Comparison of ENCODE assay signal across 8 mouse cellular contexts in the genomic region with DNA sequence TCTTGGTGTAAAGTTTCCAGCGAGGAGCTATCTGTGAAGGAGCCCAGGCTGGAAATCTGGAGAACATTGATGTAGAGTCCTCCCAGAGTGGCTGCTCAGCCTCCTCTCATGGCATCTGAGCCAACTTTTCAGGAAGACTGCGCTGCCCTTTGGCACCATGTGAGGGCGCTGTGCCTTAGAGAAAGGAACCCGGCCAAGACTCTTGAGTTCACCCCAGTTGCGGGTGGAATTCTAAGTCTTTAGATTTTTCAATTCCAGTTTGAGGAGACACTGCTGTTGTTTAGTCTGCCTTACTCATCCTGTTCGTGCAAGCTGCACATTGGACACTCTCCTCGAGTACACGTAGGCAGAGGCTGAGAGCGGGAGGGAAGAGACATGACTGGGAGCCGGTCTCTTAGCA. TPM values are rescaled to one million over a fixed set of nuclear protein-coding genes. Genes with fewer than 3 reads are reported as not detected.
DNase-seq lines count a peak whose midpoint lies in the region; ATAC-seq and TF ChIP-seq lines count a peak whose summit lies in the region.

No protein-coding gene starts in this region.

- H3K9ac ChIP-seq in forebrain, embryonic 14.5 days (ENCODE audit: low read length): no peak overlapping the region
- no peak overlapping the region for H3K9ac ChIP-seq in forebrain, embryonic 16.5 days (replicated peaks; ENCODE audit: low read depth, low read length)
- no peak overlapping the region for H3K9ac ChIP-seq in midbrain, postnatal 0 days (replicated peaks; ENCODE audit: low read length, poor library complexity, severe bottlenecking)

- no peaks in the 10 kb centered on the region for H3K36me3 ChIP-seq in forebrain, embryonic 14.5 days (ENCODE audit: control insufficient read depth, insufficient read depth, low read length)
- H3K36me3 ChIP-seq in forebrain, embryonic 16.5 days (ENCODE audit: control insufficient read depth, insufficient read depth): no peaks in the 10 kb centered on the region
- no peaks in the 10 kb centered on the region for H3K36me3 ChIP-seq in midbrain, postnatal 0 days (ENCODE audit: insufficient read depth, low read length)

- H3K9me3 ChIP-seq in forebrain, embryonic 14.5 days (replicated peaks; ENCODE audit: control insufficient read depth, low read length): no peaks in the 10 kb centered on the region
- no peaks in the 10 kb centered on the region for H3K9me3 ChIP-seq in forebrain, embryonic 16.5 days (ENCODE audit: control insufficient read depth, low read length)
- H3K9me3 ChIP-seq in midbrain, postnatal 0 days (ENCODE audit: low read length): no peaks in the 10 kb centered on the region

- H3K4me1 ChIP-seq in forebrain, embryonic 14.5 days (ENCODE audit: control insufficient read depth, insufficient read depth, low read length): 0 out of 2 replicates have a peak, but pooled peaks cover 2% of the 10 kb centered on the region
- peaks cover 24% of the 10 kb centered on the region for H3K4me1 ChIP-seq in forebrain, embryonic 16.5 days (replicated peaks; ENCODE audit: control insufficient read depth, insufficient read depth, low read length)
- no peaks in the 10 kb centered on the region for H3K4me1 ChIP-seq in midbrain, postnatal 0 days (ENCODE audit: insufficient read depth, low read length)

- intact Hi-C loops in heart, postnatal 14 days (cut with DNase I): loop anchor here (2.0 to 5.0 kb wide), 4 partner anchors 130 to 357 kb away; no protein-coding TSS in a partner anchor

- DNase-seq in forebrain, embryonic 14.5 days (ENCODE audit: low spot score): peak; percentile 54
- DNase-seq in adrenal gland, adult 18-20 months (ENCODE audit: low spot score in 2 of 2): peak; percentile 68 to 73
- DNase-seq in embryo, embryonic 9.5 days (ENCODE audit: extremely low spot score): peak; percentile 68
- peak; percentile 81 to 91 for DNase-seq in heart, postnatal 14 days
- peak; percentile 88 to 92 for DNase-seq in left cerebral cortex, adult 18-20 months (ENCODE audit: low spot score in 2 of 2)
- DNase-seq in midbrain, postnatal 0 days (ENCODE audit: low spot score): peak; percentile 83
- DNase-seq in testis, postnatal 10 days (ENCODE audit: low spot score): peak; percentile 90

- no peaks in the 10 kb centered on the region for H3K27me3 ChIP-seq in forebrain, embryonic 14.5 days (replicated peaks; ENCODE audit: control insufficient read depth, insufficient read depth, low read length)
- H3K27me3 ChIP-seq in forebrain, embryonic 16.5 days (replicated peaks; ENCODE audit: control insufficient read depth, insufficient read depth, low read length): no peaks in the 10 kb centered on the region
- H3K27me3 ChIP-seq in midbrain, postnatal 0 days (ENCODE audit: insufficient read depth, low read length): no peaks in the 10 kb centered on the region

- H3K4me2 ChIP-seq in forebrain, embryonic 14.5 days (ENCODE audit: low read length): peak overlapping the region; percentile 100; the same call in 1 of the 2 replicates
- no peak overlapping the region for H3K4me2 ChIP-seq in forebrain, embryonic 16.5 days (ENCODE audit: low read length)
- H3K4me2 ChIP-seq in midbrain, postnatal 0 days (ENCODE audit: low read depth, low read length, poor library complexity, severe bottlenecking): no peak overlapping the region

- peak; percentile 84 for TF ChIP-seq CTCF in midbrain, postnatal 0 days (IDR thresholded peaks at IDR 0.05)

- WGBS in forebrain, embryonic 14.5 days: 57% methylated on average over 10 of the region's 10 CpGs
- WGBS in forebrain, embryonic 16.5 days: 52% methylated on average over 10 of the region's 10 CpGs
- WGBS in midbrain, postnatal 0 days: 54% methylated on average over 10 of the region's 10 CpGs

- ATAC-seq in forebrain, embryonic 14.5 days: no peak
- no peak for ATAC-seq in forebrain, embryonic 16.5 days
- no peak for ATAC-seq in midbrain, postnatal 0 days (ENCODE audit: low FRiP score)

- no peak overlapping the region for H3K27ac ChIP-seq in forebrain, embryonic 14.5 days (ENCODE audit: low read depth, low read length)
- no peak overlapping the region for H3K27ac ChIP-seq in forebrain, embryonic 16.5 days (ENCODE audit: low read length)
- no peak overlapping the region for H3K27ac ChIP-seq in midbrain, postnatal 0 days (ENCODE audit: low read depth, low read length)

- no peak overlapping the region for H3K4me3 ChIP-seq in forebrain, embryonic 14.5 days (ENCODE audit: low read depth, low read length)
- no peak overlapping the region for H3K4me3 ChIP-seq in forebrain, embryonic 16.5 days (replicated peaks; ENCODE audit: low read length)
- no peak overlapping the region for H3K4me3 ChIP-seq in midbrain, postnatal 0 days (ENCODE audit: low read depth, low read length)

RNA-seq across cellular contexts. Expression of gene Adamts17, which starts 2.5 kb away (rescaled TPM):
- polyA plus RNA-seq in forebrain, embryonic 14.5 days (2014; fragmentation: Nextera tagmentation; extraction: Ambion mirVana): 2.1 and 2.2 TPM in 2 replicates
- 2.0 and 3.7 TPM in 2 replicates for polyA plus RNA-seq in forebrain, embryonic 16.5 days (2015; fragmentation: Nextera tagmentation; extraction: Ambion mirVana)
- total RNA-seq in adrenal gland, adult 18-20 months (2021): 1 to 10 TPM; 2.3 to 3.1 TPM
- total RNA-seq in heart, postnatal 14 days (2021): 10 to 100 TPM; 11.7 to 12.8 TPM
- total RNA-seq in left cerebral cortex, adult 18-20 months (2021): 10 to 100 TPM in 1 of 2 experiments, 1 to 10 TPM in 1; 9.8 to 15.0 TPM
- 13.0 and 16.9 TPM in 2 replicates for total RNA-seq in midbrain, postnatal 0 days (2014; rRNA removed)
- polyA plus RNA-seq in midbrain, postnatal 0 days (2015; fragmentation: Nextera tagmentation; extraction: Ambion mirVana): 3.2 and 3.8 TPM in 2 replicates
